Mouse (Mus musculus): ENCODE results near the gene Mtx1.

The Mtx1 gene

DNA sequence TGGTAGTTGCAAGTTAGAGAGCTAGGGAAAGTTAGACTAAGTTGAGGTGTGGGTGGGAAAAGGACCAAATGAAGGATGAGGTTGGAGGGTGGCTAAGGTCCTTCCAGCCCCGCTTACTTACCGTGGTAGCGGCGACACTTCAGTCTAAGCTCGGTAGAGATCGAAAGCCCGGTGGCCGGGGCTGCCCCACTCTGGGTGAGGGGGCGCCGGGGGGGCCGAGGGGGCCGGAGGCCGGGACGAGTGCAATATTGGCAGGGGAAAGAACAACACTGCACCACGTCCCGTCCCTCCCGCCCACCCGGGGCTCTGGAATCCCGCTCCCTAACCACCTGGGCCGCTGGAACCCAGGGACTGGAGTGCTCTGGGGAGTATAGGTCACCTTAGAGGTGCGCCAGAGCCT, at the start of gene Mtx1:
Gene Mtx1 (minus strand): TSS at position 189 of the 400 bp plus-strand sequence.
- DNase-seq (ENCODE audit: low spot score), result peak; percentile 19

DNA sequence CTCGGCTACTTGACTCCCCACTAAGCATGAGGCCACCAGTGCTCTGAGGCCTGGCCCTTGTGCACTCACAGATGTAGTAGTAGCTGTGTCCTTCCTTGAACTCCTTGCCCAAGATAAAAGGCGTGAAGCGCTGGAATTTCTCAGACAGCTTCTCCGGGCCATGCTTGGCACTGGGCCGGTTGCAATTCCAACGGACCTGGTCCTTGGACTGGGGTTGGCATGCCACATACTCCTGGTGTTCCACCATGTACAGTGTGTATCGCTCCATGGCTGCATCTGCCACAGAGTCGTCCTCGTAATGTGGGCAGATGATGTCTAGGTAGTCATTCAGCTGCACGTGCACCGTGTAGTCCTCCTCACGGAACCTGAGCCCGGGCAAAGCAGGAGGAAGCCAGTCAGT, 49.2 kb upstream of the Mtx1 start:
- no peak for DNase-seq (ENCODE audit: low spot score)

DNA sequence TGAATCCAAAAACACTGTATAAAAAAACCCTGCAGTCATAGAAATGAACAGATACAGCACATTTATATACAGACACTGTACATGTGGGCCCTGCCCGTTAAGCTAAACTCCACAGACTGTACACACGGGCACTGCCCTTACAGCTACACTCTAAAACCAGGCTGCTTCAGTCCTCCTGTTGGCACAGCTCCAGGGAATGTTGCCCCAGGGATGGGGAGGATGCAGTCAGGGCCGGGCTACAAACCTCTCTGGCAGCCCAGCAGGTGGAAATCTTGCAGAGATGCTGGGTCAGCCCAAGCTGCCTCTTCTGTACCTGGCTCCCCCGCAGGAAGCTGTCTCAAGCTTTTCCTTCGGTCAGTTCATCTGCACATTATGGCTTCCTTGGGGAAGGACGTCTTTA, 44.9 kb upstream of the Mtx1 start:
- DNase-seq (ENCODE audit: low spot score), result no peak

DNA sequence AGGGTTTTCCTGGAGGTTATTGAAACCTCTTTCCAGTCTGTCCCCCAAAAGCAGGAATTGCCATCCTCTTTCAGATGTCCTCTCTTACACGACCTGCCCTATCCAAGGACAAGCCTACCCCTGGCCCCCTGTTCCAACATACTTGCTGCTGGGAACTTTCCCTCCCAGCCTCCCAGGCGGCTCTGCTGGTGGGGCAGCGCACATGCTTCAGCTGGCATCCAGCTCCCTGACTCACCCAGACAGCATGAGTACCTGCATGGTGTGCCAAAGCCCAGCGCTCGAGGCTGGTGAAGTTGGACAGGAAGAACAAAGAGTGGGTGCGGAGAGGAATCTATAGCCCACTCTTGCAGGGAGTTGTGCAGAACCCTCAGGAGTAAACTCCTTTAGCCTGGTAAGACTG, 44.0 kb upstream of the Mtx1 start:
- no peak for DNase-seq (ENCODE audit: low spot score)

DNA sequence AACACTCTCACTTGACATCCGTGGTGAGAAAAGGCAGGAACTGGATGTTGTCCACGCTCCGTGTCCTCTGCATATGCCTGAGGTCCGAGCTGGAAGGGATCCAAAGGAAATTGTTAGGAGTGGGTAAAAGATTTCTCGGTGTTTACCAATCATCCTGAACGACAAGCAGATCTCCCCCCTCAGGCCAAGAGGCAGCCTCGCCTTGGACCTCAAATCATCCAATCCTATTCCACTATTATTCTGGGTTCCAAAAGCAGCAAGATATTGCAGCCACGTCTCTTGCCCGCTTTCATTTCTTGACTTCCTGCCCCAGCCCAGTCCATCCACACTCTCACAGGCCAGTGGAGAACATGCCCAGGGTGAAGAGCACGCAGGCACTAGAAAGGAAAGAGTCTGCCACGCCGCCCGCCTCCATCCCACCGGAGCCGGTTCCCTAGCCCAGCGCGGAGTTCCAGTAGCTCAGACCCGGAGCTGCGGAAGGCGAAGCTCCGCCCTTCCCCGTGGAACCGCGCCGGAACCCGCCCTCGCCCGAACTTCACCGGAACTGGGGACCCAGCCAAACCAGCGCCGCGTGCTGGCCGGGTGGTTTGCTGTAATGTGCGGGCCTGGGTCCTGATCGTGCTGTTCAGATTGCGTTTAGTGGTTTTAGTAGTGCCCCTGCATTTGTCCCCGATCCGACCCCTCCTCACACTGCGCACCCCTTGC, 43.3 kb upstream of the Mtx1 start, which contains the start of gene Slc50a1:
Gene Slc50a1 (minus strand): TSS at position 520 of the 705 bp plus-strand sequence.
- peak; percentile 76 for DNase-seq (ENCODE audit: low spot score)

DNA sequence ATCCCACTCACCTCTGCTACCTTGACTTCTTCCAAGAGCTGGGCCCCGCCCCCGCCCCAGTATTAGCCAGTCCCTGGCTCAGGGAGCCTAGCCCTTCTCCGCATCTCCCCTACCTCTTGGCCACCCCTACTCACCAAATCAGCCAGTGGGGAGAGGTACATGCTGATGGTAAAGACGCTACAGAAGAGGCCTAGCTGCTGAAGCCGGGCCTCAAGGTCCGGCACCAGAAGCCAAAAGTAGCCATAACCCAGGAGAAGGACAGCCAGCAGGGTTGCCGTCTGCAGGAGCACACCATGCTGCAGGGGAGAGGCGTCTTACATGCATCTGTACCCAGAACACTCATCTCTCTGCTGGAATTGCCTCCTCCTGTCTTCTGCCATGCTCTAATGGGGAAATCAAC, 42.0 kb upstream of the Mtx1 start:
- no peak for DNase-seq (ENCODE audit: low spot score)

DNA sequence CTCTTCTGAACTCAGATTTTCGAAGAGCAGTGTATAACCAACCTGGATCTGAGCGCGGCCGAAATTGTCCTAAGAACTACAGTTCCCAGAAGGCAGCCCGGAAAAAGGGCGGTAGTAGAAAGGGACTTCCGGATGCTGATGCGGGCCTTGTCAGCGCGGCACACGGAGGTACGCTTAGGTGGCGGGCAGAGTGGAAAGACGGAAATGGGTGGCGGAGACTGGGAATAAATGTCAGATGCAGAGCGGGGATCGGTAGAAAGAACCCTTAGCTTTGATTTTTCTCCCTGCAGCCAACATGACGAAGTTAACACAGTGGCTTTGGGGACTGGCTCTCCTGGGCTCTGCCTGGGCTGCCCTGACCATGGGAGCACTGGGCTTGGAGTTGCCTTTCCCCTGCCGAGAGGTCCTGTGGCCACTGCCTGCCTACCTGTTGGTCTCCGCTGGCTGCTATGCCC, 39.6 kb upstream of the Mtx1 start:
- peak; percentile 95 for DNase-seq (ENCODE audit: low spot score)

DNA sequence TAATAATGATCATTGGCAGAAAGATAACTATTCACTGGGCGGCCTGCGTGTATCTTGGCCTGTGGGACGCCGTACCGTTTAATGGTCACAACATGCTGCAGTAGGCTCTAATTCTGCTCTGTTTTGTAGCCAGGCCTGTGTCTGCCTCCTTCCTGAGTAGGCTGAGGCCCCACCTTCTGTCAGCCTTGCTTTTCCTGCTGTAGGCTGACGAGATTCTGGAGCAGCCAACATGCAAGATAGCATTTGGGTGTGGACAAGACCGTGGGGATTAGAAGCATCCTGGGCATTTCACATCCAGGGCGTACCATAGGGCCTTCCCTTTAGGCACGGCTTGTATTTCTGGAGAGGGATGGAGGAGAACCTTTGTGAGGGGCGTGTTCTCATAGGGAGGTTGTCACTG, 35.5 kb upstream of the Mtx1 start:
- DNase-seq (ENCODE audit: low spot score), result no peak

DNA sequence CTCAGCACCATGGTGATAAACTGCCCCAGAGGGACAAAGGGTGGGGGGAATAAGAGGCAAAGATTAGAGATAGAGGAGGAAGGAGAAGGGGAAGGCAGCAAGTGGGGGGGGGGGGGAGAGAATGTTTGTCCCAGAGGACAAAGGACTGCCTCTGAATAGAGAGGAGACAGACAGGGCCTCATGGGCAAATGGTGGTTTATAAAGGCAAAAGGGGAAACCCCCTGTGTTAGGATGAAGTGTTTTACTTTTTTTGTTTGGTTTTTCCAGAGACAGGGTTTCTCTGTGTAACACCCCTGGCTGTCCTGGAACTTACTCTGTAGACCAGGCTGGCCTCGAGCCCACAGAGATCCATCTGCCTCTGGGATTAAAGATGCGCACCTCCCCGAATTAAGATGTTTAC, 33.3 kb upstream of the Mtx1 start:
- no peak for DNase-seq (ENCODE audit: low spot score)

DNA sequence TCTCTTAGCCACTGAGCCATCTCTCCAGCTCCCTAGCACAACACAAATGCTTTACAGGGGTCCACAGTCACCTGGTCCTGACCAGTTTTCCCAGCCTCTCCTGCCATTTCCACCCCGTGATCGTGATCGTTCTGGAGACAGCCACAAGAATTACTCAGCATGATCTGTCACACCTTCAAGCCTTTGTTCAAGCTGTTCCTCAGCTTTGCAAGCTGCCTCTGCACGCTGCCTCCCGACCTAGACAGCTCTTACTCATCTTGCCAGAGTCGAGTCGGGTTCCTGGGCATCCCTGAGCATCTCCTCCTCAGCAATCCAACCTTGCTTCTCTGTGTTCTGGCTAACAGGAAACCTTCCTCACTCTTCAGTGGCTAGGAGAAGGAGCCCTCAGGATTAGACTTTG, 32.2 kb upstream of the Mtx1 start, which contains the start of gene Dpm3:
Gene Dpm3 (plus strand): TSS at position 283 of the 400 bp plus-strand sequence.
- no peak for DNase-seq (ENCODE audit: low spot score)

DNA sequence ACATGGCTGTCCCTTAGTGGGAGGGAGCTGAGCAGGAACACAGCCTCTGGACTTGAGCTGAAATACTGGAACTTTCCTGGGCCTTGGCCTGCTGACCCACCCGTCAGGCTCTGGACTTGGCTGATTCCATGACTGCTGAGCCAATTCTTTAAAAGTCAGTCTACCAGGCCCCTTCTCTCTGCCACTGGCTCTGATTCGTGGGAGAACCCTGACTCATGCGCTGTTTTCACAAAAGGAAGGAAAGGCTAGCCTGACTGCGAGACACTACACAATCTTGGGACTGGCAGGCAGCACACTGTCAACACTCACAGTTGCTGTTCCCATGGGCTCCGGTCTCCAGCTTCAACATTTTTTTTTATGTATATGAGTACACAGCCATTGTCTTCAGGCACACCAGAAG, 29.3 kb upstream of the Mtx1 start:
- no peak for DNase-seq (ENCODE audit: low spot score)

DNA sequence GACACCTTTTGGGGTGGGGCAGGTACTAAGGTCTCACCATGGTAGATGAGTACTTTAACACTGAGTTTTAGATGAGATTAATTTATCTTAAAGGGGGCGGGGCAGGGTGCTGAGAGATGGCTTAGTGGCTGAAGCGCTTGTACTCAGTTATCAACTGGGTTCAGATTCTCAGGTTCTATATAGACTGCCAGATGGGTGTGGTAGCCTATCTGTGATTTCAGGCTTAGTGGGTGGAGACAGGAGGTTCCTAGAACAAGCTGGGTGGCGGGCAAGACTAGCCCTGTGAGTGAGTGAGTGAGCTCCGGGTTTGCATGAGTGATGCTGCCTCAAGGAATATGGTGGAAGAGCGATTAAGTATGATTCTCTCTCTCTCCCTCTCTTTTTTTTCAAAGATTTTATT, 28.1 kb upstream of the Mtx1 start:
- no peak for DNase-seq (ENCODE audit: low spot score)

DNA sequence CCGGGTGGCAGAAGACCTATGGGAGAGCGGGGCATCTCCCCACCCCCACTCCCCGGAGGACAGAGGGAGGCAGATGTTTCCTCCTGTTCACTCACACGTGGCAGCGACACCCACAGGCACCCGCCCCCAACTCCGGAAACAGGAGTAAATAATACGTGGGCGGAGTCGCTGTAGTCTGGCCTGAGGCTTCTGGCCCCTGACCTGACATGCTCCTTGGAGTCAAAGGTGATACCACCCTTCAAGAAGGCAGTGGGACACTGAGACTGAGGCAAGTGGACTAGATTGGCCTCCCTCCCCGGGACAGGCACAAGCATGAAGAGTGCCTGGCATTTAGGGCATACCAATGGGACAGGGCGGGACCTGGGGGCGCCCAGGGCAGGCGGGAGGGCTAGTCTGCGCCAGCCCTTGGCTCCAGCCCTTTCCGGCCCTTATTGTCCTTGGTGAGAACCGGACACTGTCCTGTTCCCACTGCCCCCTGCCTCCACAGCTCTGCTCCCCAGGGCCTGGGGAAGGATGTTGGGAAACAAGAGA, 24.5 kb upstream of the Mtx1 start:
- DNase-seq (ENCODE audit: low spot score), result peak; percentile 79

DNA sequence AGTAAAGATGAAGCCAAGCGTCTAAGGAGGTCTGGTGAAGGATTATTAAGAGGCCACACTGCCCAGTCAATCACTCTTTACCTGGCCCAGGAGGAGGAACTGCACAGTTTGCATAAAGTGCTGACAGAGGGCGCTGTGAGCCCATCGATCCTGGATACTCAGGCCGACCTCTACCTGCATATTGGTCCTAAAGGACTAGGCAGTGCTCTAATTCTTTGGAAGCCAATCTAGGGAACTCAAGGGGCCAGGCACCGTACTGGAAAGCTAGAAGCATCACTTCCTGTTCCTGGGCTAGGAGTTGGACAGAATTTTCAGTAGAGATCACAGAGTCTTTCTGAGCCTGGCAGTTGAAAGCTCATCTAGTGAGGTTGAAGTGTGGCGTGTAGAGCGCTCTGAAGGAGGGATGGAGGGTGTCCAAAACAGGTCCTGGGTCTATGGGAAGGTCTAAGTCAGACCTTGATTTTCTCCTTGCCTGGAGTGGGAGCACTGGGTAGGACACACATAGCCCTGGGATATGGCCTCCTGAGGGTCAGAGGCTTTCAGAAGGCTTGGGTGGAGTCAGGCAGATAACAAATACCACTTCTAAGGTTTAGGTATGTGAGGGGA, 23.6 kb upstream of the Mtx1 start:
- DNase-seq (ENCODE audit: low spot score), result peak; percentile 84

DNA sequence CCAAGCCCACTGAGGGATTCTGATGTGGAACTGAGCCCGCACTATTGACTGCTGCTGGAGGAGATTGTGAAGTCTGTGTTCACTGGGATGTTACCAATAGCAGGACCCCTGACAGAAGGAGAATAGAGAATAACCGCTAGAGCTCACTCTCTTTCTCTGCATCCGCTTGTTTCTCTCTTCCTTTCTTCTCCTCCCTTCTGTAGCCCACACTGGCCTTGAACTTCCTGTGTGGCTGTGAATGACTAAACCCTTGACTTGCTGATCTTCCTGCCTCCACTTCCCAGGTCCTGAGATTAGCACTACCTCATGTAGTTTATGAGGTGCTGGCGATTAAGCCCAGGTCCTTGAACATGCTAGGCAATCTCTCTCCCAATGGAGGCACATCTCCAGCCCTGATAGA, 20.6 kb upstream of the Mtx1 start:
- no peak for DNase-seq (ENCODE audit: low spot score)

DNA sequence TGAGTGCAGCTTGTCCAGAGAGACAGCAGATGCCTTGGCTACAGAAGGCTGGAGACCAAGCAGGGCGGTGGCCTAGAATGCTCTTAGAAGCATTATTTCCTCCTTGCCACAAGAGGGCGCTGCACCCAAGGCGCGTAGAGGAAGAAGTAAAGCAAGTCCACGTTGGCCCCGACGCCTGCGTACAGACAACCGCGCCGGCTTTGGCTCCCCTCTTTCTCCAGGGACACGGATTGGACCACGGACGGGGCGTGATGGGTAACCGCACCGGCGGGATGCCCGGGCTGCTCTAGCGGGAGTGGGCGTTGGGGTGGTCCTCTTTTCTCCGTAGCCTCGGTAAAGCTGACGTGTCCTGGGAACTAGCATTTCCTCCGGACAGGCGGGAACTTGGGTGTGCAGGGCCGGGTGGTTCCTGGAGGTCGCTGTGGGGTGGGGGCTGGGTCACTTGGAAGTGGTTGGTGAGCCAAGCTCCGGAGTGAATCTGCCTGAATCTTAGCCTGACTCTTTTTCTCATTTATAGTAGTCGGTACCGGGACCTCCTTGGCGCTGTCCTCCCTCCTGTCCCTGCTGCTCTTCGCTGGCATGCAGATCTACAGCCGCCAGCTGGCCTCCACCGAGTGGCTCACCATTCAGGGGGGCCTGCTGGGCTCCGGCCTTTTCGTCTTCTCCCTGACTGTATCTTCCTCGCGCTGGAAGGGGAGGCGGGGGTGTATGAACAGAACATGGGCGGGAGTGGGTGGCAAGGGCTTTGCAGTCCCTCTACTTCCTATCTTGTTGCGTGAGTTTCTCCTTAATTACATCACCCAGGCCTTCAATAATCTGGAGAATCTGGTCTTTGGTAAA, 19.6 kb upstream of the Mtx1 start, which contains the start of gene Trim46:
Gene Trim46 (minus strand): TSS at position 49 of the 840 bp plus-strand sequence.
- DNase-seq (ENCODE audit: low spot score), result peak; percentile 96

DNA sequence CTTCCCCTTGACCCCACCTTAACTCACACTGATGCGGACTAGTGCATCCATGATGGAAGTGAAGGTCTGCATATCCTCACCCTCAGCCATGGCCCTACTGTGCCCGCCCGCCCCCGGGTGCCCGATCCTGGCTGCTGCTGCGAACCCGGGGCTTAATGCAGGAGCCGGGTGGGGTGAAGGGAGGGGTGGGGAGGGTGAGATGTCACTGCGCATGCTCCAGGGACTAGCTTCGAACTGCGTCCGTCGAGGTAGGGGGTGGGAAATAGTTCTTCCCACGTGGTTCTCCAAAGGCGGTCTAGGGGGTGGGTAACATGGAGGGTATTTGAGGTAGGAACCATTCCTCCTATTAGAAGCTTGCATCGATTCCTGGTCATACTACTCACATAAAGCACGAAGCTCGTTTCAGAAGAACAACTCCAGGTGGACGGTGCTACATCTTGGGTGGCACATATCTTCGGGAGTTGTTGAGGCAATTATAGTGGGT, 18.8 kb upstream of the Mtx1 start, which contains the start of gene Krtcap2:
Gene Krtcap2 (plus strand): TSS at position 279 of the 484 bp plus-strand sequence.
- no peak for DNase-seq (ENCODE audit: low spot score)

DNA sequence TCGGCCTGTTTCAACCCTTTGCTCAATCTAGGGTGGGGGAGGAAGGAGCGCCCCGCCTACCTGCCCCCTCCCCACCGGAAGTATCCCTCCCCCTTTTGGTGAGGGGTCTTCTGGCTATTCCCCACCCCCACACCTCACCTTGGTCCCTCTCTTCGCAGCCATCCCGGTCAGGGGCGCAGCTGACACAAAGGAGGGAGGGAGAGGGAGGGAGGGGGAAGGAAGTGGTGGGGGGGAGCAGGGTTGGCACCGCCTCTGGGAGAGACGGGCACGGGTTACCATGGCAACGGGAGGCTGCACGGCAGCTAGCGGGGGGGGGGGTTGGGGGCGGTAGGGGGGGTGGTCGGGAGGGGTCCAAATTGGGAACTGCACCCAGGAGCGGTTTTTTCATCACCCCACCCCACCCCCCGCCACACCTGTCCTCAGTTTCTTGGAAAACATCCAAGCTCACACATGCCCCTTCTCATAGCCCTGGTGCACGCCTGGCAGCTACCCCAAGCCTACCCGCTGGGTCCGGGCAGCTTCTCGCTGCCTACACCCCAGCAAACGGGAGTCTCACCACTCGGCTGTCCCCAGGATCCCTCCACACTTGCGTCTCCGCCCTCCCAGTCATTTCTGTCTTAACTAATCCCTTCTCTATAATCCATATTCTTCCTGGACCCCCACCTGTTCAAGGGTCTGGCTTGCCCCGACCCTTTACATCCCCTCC, 18.2 kb upstream of the Mtx1 start:
- DNase-seq (ENCODE audit: low spot score), result no peak

DNA sequence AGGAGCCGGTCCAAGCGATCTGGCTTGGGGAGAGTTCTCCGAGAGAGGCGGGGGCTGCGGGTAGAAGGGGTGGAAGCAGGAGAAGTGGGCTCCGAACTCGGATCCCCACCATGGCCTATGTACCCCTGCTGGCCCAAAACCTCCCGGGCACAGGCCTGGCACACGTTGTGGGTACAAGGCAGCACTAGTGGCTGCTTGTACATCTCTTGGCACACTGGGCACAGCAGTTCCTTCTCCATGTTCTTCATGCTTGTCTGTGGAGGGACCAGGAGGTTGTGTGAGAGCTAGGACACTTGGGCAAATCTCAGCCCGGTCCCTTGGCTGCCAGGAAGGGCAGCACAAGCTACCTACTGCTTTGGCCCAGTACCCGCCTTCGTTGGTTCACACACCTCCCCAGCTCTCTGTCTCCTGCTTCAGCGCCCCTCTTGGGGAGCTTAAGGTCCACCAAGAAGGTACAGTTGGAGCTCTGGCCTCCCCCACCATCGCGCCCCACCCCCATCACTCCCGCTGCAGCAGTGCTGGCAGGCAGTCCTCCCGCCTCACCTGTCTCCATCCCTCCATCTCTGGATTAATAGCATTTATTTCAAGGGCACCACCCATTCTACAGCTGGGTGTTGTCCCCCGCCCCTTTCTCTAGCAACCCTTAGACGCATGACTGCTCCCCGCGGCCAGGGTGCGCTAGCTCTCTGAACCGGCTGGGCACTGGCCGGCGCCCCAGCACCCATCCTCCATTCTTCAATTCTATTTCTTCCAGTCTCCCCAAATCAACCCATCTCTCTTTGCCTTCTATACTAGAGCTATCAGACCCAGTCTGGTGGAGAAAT, 17.5 kb upstream of the Mtx1 start:
- DNase-seq (ENCODE audit: low spot score), result no peak

DNA sequence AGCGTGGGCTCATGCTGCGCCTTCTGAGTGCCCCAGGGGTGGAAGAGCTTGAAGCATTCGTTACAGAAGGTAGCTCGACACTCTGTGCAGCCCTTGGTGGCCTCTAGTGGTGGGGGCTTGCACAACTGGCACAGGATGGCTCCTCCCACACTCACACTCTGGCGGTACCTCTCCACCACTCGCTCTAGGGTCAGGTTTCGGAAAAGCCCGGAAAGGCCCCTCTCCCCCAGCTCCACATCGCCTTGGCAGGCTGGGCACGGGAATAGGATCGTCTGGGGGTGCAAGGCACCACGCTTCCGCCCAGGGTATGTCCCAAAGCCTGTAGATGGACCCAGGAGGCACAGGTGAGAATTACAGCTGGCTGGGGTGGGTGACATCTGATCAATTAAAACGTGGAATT, 16.7 kb upstream of the Mtx1 start:
- peak; percentile 80 for DNase-seq (ENCODE audit: low spot score)
